Mouse (Mus musculus) heart, adult 2 months (tissue): ENCODE data around the gene Ralgps1. TPM values are rescaled to one million over a fixed set of nuclear protein-coding genes. Genes with fewer than 3 reads are reported as not detected.

ENCODE experiments used
- DNase-seq, 2 experiments: peaks; one replicate each; pipeline ENCODE4 v3.0.0; 2021
- H3K27ac ChIP-seq: fragments of 200-600 bp; 2 replicates; pipeline ENCODE4 v1.8.1; 2022
- H3K27me3 ChIP-seq: fragments of 200-500 bp; 2 replicates; pipeline ENCODE4 v1.6.1; 2012; ENCODE audit warnings: mild to moderate bottlenecking, low read length, inconsistent platforms, mixed read lengths; ENCODE audit not compliant: control insufficient read depth, insufficient read depth
- H3K36me3 ChIP-seq: fragments of 200-500 bp; 2 replicates; pipeline ENCODE4 v1.6.1; 2012; ENCODE audit warnings: low read length, inconsistent platforms; ENCODE audit not compliant: control insufficient read depth, insufficient read depth
- H3K4me1 ChIP-seq: fragments of 200-500 bp; 2 replicates; pipeline ENCODE4 v1.6.1; 2011; ENCODE audit warnings: low read length; ENCODE audit not compliant: control insufficient read depth, insufficient read depth
- H3K4me3 ChIP-seq: fragments of 200-600 bp; 2 replicates; pipeline ENCODE4 v1.8.1; 2022
- H3K79me2 ChIP-seq: fragments of 200-500 bp; replicated peaks from 2 replicates; pipeline ENCODE4 v1.6.1; 2012; ENCODE audit warnings: mild to moderate bottlenecking, inconsistent platforms, low read length, moderate library complexity, mixed read lengths; ENCODE audit not compliant: control insufficient read depth, insufficient read depth
- H3K9ac ChIP-seq: fragments of 200-500 bp; 2 replicates; pipeline ENCODE4 v1.6.1; 2012; ENCODE audit warnings: low read depth, mild to moderate bottlenecking, control low read depth, inconsistent platforms, low read length, mixed read lengths
- CTCF ChIP-seq: fragments of 200-600 bp; IDR thresholded peaks from 2 replicates; pipeline ENCODE4 v1.8.1; 2022; ENCODE audit warnings: antibody characterized with exemption, mild to moderate bottlenecking, moderate library complexity
- EP300 ChIP-seq: fragments of 200-500 bp; IDR thresholded peaks from 2 replicates; pipeline ENCODE4 v1.6.1; 2011; ENCODE audit warnings: low read depth, low read length, control low read depth; ENCODE audit not compliant: insufficient read depth
- POLR2A ChIP-seq: fragments of 200-500 bp; IDR thresholded peaks from 2 replicates; pipeline ENCODE4 v1.6.1; 2011; ENCODE audit warnings: mild to moderate bottlenecking, low read depth, low read length, control low read depth; ENCODE audit not compliant: insufficient read depth
- WGBS: fragments of 180-500 bp; shearing (Covaris S2); methylation state at CpG from one replicate; pipeline ENCODE4 v1.1.7; 2018; 5-methylcytosine and 5-hydroxymethylcytosine counted together
- intact Hi-C: fragments of 180-260 bp; cut with DNase I; formaldehyde crosslinking; loops from one replicate; pipeline ENCODE4 v1.15.1; 2025
- polyA plus RNA-seq: library from polyadenylated mRNA; depleted of rRNA; stranded (reverse); fragments of >200 nt; gene quantifications from 2 replicates; pipeline ENCODE4 v1.2.3, GENCODE M21; 2012
- total RNA-seq, 2 experiments: library from RNA; stranded (reverse); gene quantifications; 2 replicates each; pipeline ENCODE4 v1.2.3; 2021

The Ralgps1 gene
- total and polyA plus RNA-seq, 3 experiments: 3.8 to 5.3 (median 4.9) TPM

- 82% methylated on average over 6 of the region's 6 CpGs for WGBS
- Histone ChIP-seq H3K9ac (no peak overlapping the region), H3K27me3 (no peaks in the 10 kb centered on the region), H3K4me1 (peaks cover 6% of the 10 kb centered on the region), H3K27ac (no peak overlapping the region), H3K4me3 (no peak overlapping the region), H3K79me2 (no peaks in the 10 kb centered on the region), H3K36me3 (no peaks in the 10 kb centered on the region)
- no peak for DNase-seq
- TF ChIP-seq EP300 (no peak), CTCF (no peak), POLR2A (no peak)
- intact Hi-C loops: no loop called here
These were observed 133.7 kb downstream of the Ralgps1 start for GRCm38 (mm10) chr2:33237581-33237980.

GRCm38 (mm10) chr2:33234848-33235247 lies 136.4 kb downstream of the Ralgps1 start:
- H3K27me3 ChIP-seq: no peaks in the 10 kb centered on the region
- TF ChIP-seq CTCF: peak; percentile 61
- TF ChIP-seq POLR2A: no peak
- TF ChIP-seq EP300: peak; percentile 73
- peak overlapping the region; percentile 5; the same call in 1 of the 2 replicates for H3K27ac ChIP-seq
- H3K9ac ChIP-seq: no peak overlapping the region
- 74% methylated on average over 4 of the region's 4 CpGs for WGBS
- H3K4me1 ChIP-seq: peaks cover 14% of the 10 kb centered on the region
- no peaks in the 10 kb centered on the region for H3K79me2 ChIP-seq
- no peaks in the 10 kb centered on the region for H3K36me3 ChIP-seq
- peak in 1 of 2 experiments; percentile 40 for DNase-seq
- intact Hi-C loops: no loop called here
- H3K4me3 ChIP-seq: no peak overlapping the region

- Histone ChIP-seq H3K36me3 (no peaks in the 10 kb centered on the region), H3K9ac (no peak overlapping the region), H3K4me3 (no peak overlapping the region), H3K4me1 (peaks cover 14% of the 10 kb centered on the region), H3K27ac (no peak overlapping the region), H3K79me2 (no peaks in the 10 kb centered on the region), H3K27me3 (no peaks in the 10 kb centered on the region)
- intact Hi-C loops: no loop called here
- no peak for TF ChIP-seq EP300
- TF ChIP-seq POLR2A: no peak
- no peak for TF ChIP-seq CTCF
- 66% methylated on average over 5 of the region's 5 CpGs for WGBS
- DNase-seq: no peak
These were observed 137.4 kb downstream of the Ralgps1 start for GRCm38 (mm10) chr2:33233856-33234255.

GRCm38 (mm10) chr2:33232782-33233570 lies 138.3 kb downstream of the Ralgps1 start:
- no peaks in the 10 kb centered on the region for H3K79me2 ChIP-seq
- 66% methylated on average over 6 of the region's 6 CpGs for whole genome bisulfite sequencing
- H3K27ac ChIP-seq: peak overlapping the region; percentile 19
- H3K4me3 ChIP-seq: no peak overlapping the region
- H3K27me3 ChIP-seq: no peaks in the 10 kb centered on the region
- intact Hi-C loops: no loop called here
- no peak for DNase-seq
- no peak for TF ChIP-seq POLR2A
- TF ChIP-seq CTCF: no peak
- no peak overlapping the region for H3K9ac ChIP-seq
- H3K36me3 ChIP-seq: no peaks in the 10 kb centered on the region
- H3K4me1 ChIP-seq: peaks cover 21% of the 10 kb centered on the region

GRCm38 (mm10) chr2:33231788-33232187 lies 139.5 kb downstream of the Ralgps1 start:
- H3K36me3 ChIP-seq: no peaks in the 10 kb centered on the region
- H3K4me1 ChIP-seq: peaks cover 22% of the 10 kb centered on the region
- no peak overlapping the region for H3K9ac ChIP-seq

GRCm38 (mm10) chr2:33230701-33231100 lies 140.6 kb downstream of the Ralgps1 start:
- Histone ChIP-seq H3K79me2 (no peaks in the 10 kb centered on the region), H3K27ac (no peak overlapping the region)

More at GRCm38 (mm10) chr2:33231788-33232187, 139.5 kb downstream of the Ralgps1 start:
- H3K4me3 ChIP-seq: no peak overlapping the region
- 69% methylated on average over 2 of the region's 2 CpGs for WGBS
- no peak for DNase-seq
- intact Hi-C loops: no loop called here
- H3K27ac ChIP-seq: no peak overlapping the region
- no peaks in the 10 kb centered on the region for H3K27me3 ChIP-seq
- H3K79me2 ChIP-seq: no peaks in the 10 kb centered on the region
- no peak for TF ChIP-seq EP300
- no peak for TF ChIP-seq CTCF

More at GRCm38 (mm10) chr2:33230701-33231100, 140.6 kb downstream of the Ralgps1 start:
- Histone ChIP-seq H3K4me3 (no peak overlapping the region), H3K36me3 (no peaks in the 10 kb centered on the region), H3K9ac (no peak overlapping the region), H3K4me1 (peaks cover 23% of the 10 kb centered on the region), H3K27me3 (no peaks in the 10 kb centered on the region)
- DNase-seq: no peak
- no peak for TF ChIP-seq POLR2A
- no peak for TF ChIP-seq CTCF
- TF ChIP-seq EP300: no peak
- 56% methylated on average over 10 of the region's 10 CpGs for WGBS
- intact Hi-C loops: no loop called here
